Mouse (Mus musculus): ENCODE results near the gene Csnk1g2. TPM values are rescaled to one million over a fixed set of nuclear protein-coding genes. Genes with fewer than 3 reads are reported as not detected.
"Not testable (repeated sequence)": the region's sequence is repeated elsewhere in the genome, so short reads cannot be mapped to it uniquely, and the experiment has no call there.

The Csnk1g2 gene
- polyA plus RNA-seq, 1 experiment from 2014 or later = 117 TPM

DNA sequence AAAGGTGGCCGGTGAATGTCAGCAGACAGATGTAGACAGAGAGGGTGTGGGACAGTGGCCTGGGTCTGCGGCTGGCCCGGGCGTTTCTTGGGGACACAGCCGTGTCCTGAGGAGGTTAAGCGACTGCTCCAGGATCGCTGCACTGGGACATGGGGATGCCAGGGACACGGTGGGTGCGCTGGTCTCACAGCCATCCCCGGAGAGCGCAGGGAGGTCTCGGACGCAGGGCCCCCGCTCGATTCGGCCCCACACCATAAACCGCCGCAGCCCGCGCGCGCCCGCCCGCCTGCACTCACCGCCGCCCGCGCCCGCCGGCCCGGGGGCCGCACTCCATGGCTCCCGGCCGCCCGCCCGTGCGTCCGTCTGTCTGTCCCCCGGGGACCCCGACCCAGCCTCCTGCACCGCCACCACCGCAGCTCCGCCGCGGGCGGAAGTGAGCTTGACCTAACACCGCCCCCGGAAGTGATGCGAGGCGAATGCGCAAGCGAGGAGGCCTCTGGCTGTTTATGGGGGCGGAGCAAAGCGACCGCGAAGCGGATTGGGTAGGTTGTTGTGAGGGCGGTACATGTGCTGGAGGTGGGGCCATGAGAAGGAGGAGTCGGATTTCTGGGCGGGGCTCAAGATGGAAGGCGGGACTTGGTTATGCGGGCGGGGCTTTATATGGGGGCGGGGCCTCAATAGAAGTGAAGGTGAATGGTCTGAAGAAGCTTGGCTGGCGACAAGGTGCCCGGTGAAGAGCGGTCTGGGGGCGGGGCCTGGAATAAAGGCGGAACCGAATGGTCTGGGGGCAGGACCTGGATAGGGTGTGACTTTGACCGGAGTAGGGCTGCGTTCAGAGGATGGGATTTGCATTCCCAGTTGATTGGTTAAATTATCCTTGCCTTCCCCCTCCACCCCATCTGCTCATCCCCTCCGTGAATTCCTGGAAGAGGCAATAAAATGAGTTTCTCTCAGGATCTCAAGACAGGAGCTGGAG is 32.5 kb upstream of the Csnk1g2 start, which contains the start of gene Abhd17a:
Gene Abhd17a, minus strand, starts transcription at position 463 of the 976 bp plus-strand sequence.
- Histone ChIP-seq H3K27ac (ENCODE audit: low read depth, low read length) (0 out of 2 replicates have a peak within 1 kb of the TSS, but pooled peaks have one; percentile 36), H3K4me2 (ENCODE audit: low read depth) (peak within 1 kb of the TSS; percentile 82), H3K9ac (ENCODE audit: low read length) (peak within 1 kb of the TSS; percentile 87), H3K27me3 (ENCODE audit: control insufficient read depth, insufficient read depth, low read length) (no peaks in the 10 kb centered on the region), H3K4me1 (ENCODE audit: control insufficient read depth, insufficient read depth, low read length) (peaks cover 14% of the 10 kb centered on the region), H3K9me3 (ENCODE audit: control insufficient read depth, low read length) (no peaks in the 10 kb centered on the region), H3K4me3 (ENCODE audit: low read depth, low read length) (peak within 1 kb of the TSS; percentile 83), H3K36me3 (ENCODE audit: control insufficient read depth, insufficient read depth, low read length) (peaks cover 2% of the 10 kb centered on the region)
- ATAC-seq (ENCODE audit: insufficient read depth, low FRiP score, low TSS enrichment) (peak; percentile 94), DNase-seq (ENCODE audit: low spot score) (peak; percentile 97)
- WGBS = under 1% methylated on average over 65 of the region's 73 CpGs

DNA sequence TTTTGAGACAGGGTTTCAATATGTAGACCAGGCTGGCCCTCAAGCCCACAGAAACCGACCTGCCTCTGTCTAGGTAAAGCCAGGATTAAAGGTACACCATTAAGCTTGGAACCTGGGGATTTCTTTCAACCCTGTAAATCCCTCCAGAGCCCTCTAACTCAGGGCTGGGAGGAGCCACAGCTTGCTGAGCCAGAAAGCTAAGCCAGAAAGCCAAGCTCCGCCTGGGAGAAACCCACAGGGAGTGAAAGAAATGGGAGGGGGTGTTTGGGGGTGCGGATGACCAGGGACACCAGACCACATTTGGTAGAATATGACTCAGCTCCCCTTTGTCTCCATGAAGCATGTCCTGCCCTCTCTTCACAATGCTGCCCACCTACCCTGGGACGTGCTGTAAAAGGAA is 26.3 kb upstream of the Csnk1g2 start:
- H3K9ac ChIP-seq (ENCODE audit: low read length) = no peak overlapping the region
- H3K4me1 ChIP-seq (ENCODE audit: control insufficient read depth, insufficient read depth, low read length) = no peaks in the 10 kb centered on the region
- ATAC-seq (ENCODE audit: insufficient read depth, low FRiP score, low TSS enrichment) (no peak), DNase-seq (ENCODE audit: low spot score) (no peak)
- no peak overlapping the region for H3K4me2 ChIP-seq (ENCODE audit: low read depth)
- 55% methylated on average over 4 of the region's 4 CpGs for WGBS
- H3K4me3 ChIP-seq (ENCODE audit: low read depth, low read length) = no peak overlapping the region
- no peaks in the 10 kb centered on the region for H3K36me3 ChIP-seq (ENCODE audit: control insufficient read depth, insufficient read depth, low read length)
- no peaks in the 10 kb centered on the region for H3K27me3 ChIP-seq (ENCODE audit: control insufficient read depth, insufficient read depth, low read length)
- no peak overlapping the region for H3K27ac ChIP-seq (ENCODE audit: low read depth, low read length)
- H3K9me3 ChIP-seq (ENCODE audit: control insufficient read depth, low read length) = no peaks in the 10 kb centered on the region

DNA sequence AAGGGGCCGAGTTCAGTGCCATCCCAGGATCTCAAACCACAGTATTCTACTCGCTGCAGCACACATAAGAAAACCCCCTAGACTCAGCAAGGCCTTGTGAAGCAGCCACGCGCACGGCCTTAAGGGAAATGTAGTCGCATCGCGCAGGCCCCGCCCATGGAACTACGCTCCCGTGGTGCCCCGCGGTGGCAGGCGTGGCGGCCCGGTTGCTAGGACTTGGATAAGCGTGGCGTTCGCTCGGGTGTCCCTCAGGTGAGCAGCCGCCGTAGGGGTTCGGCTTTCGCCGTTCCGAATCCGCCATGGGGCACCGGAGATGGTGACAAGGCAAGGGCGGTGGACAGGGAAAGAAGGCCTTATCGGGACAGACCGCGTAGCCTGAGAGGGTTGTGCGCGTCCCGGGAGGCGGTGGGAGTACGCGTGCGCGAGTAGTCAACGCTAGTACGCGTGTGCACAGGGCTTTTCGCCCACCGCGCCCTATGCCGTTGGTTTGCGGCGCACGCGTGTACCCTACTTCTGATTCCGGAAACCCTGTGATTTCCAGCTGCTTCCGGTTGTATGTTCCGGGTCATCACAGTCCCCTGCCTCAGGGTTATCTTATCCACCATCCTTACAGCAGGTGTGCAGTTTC is 19.8 kb upstream of the Csnk1g2 start, which contains the start of the genes Scamp4 and Adat3:
Gene Scamp4, plus strand, starts transcription at position 175 of the 628 bp plus-strand sequence.
Gene Adat3, plus strand, starts transcription at position 183 of the 628 bp plus-strand sequence.
- peak within 1 kb of the TSS; percentile 78 for H3K27ac ChIP-seq (ENCODE audit: low read depth, low read length)
- peaks cover 9% of the 10 kb centered on the region for H3K36me3 ChIP-seq (ENCODE audit: control insufficient read depth, insufficient read depth, low read length)
- H3K9ac ChIP-seq (ENCODE audit: low read length) = peak within 1 kb of the TSS; percentile 70
- H3K4me3 ChIP-seq (ENCODE audit: low read depth, low read length) = peak within 1 kb of the TSS; percentile 56
- no peaks in the 10 kb centered on the region for H3K27me3 ChIP-seq (ENCODE audit: control insufficient read depth, insufficient read depth, low read length)
- H3K4me1 ChIP-seq (ENCODE audit: control insufficient read depth, insufficient read depth, low read length) = peaks cover 8% of the 10 kb centered on the region
- no peaks in the 10 kb centered on the region for H3K9me3 ChIP-seq (ENCODE audit: control insufficient read depth, low read length)
- WGBS = under 1% methylated on average over 54 of the region's 54 CpGs
- peak; percentile 96 for DNase-seq (ENCODE audit: low spot score)
- ATAC-seq (ENCODE audit: insufficient read depth, low FRiP score, low TSS enrichment) = peak; percentile 94
- peak within 1 kb of the TSS; percentile 97 for H3K4me2 ChIP-seq (ENCODE audit: low read depth)

DNA sequence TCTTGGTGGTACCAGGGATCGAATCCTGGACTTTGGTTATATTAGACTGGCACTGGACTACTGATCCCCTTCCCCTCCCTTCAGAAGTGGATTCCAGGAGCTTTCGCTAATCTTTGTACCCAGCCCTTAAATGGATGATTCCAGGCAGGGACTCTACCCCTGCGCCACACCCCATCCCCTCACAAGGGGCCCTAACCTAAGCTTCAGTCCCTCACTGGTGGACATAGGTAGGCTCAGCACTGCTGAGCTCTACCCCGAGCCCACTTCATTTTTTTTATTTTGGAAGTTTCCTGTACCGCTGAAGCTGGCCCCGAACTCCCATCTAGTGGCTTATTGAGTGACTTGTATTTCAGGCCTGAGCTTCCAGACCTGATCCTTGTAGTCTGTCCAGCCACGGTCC is 19.3 kb upstream of the Csnk1g2 start:
- no peaks in the 10 kb centered on the region for H3K9me3 ChIP-seq (ENCODE audit: control insufficient read depth, low read length)
- DNase-seq (ENCODE audit: low spot score) (no peak), ATAC-seq (ENCODE audit: insufficient read depth, low FRiP score, low TSS enrichment) (no peak)
- no peaks in the 10 kb centered on the region for H3K27me3 ChIP-seq (ENCODE audit: control insufficient read depth, insufficient read depth, low read length)
- 41% methylated on average over 7 of the region's 7 CpGs for WGBS
- H3K9ac ChIP-seq (ENCODE audit: low read length) = peak overlapping the region; percentile 70
- peaks cover 8% of the 10 kb centered on the region for H3K4me1 ChIP-seq (ENCODE audit: control insufficient read depth, insufficient read depth, low read length)
- peak overlapping the region; percentile 97 for H3K4me2 ChIP-seq (ENCODE audit: low read depth)
- peaks cover 9% of the 10 kb centered on the region for H3K36me3 ChIP-seq (ENCODE audit: control insufficient read depth, insufficient read depth, low read length)
- H3K27ac ChIP-seq (ENCODE audit: low read depth, low read length) = peak overlapping the region; percentile 78
- H3K4me3 ChIP-seq (ENCODE audit: low read depth, low read length) = peak overlapping the region; percentile 56

- H3K9ac ChIP-seq (ENCODE audit: low read length) = no peak overlapping the region
These were observed 18.6 kb upstream of the Csnk1g2 start for GRCm38 (mm10) chr10:80604001-80604509.

GRCm38 (mm10) chr10:80604988-80605387 is 17.6 kb upstream of the Csnk1g2 start:
- 97% methylated on average over 2 of the region's 2 CpGs for WGBS
- DNase-seq (ENCODE audit: low spot score) (no peak), ATAC-seq (ENCODE audit: insufficient read depth, low FRiP score, low TSS enrichment) (no peak)
- no peaks in the 10 kb centered on the region for H3K27me3 ChIP-seq (ENCODE audit: control insufficient read depth, insufficient read depth, low read length)
- H3K36me3 ChIP-seq (ENCODE audit: control insufficient read depth, insufficient read depth, low read length) = peaks cover 9% of the 10 kb centered on the region
- peaks cover 8% of the 10 kb centered on the region for H3K4me1 ChIP-seq (ENCODE audit: control insufficient read depth, insufficient read depth, low read length)
- H3K4me3 ChIP-seq (ENCODE audit: low read depth, low read length) = no peak overlapping the region
- no peaks in the 10 kb centered on the region for H3K9me3 ChIP-seq (ENCODE audit: control insufficient read depth, low read length)
- no peak overlapping the region for H3K4me2 ChIP-seq (ENCODE audit: low read depth)
- no peak overlapping the region for H3K9ac ChIP-seq (ENCODE audit: low read length)
- no peak overlapping the region for H3K27ac ChIP-seq (ENCODE audit: low read depth, low read length)

More at GRCm38 (mm10) chr10:80604001-80604509, 18.6 kb upstream of the Csnk1g2 start:
- no peak for DNase-seq (ENCODE audit: low spot score)
- H3K4me3 ChIP-seq (ENCODE audit: low read depth, low read length) = no peak overlapping the region; the same call in 1 of the 2 replicates
- peak overlapping the region; percentile 97 for H3K4me2 ChIP-seq (ENCODE audit: low read depth)
- WGBS = 87% methylated on average over 7 of the region's 7 CpGs
- H3K27ac ChIP-seq (ENCODE audit: low read depth, low read length) = peak overlapping the region; percentile 78; the same call in 1 of the 2 replicates
- H3K27me3 ChIP-seq (ENCODE audit: control insufficient read depth, insufficient read depth, low read length) = no peaks in the 10 kb centered on the region
- no peak for ATAC-seq (ENCODE audit: insufficient read depth, low FRiP score, low TSS enrichment)
- peaks cover 9% of the 10 kb centered on the region for H3K36me3 ChIP-seq (ENCODE audit: control insufficient read depth, insufficient read depth, low read length)
- H3K4me1 ChIP-seq (ENCODE audit: control insufficient read depth, insufficient read depth, low read length) = peaks cover 8% of the 10 kb centered on the region
- H3K9me3 ChIP-seq (ENCODE audit: control insufficient read depth, low read length) = no peaks in the 10 kb centered on the region

DNA sequence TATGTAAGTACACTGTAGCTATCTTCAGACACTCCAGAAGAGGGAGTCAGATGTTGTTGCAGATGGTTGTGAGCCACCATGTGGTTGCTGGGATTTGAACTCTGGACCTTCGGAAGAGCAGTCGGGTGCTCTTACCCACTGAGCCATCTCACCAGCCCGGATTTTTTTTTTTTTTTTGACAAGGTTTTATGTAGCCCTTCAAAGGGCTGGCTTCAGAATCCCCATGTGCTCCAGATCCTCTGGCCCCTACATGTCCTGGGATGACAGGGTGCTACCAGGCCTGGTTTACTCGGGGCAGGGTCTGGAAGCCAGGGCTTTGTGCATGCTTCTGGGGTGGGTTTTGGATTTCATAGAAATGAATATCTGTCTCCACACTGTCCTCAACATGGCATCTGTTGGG is 16.9 kb upstream of the Csnk1g2 start, which contains the start of gene Gm49322:
Gene Gm49322, plus strand, starts transcription at position 301 of the 400 bp plus-strand sequence.
- 84% methylated on average over 4 of the region's 4 CpGs for WGBS
- not testable (repeated sequence) for H3K9me3 ChIP-seq (ENCODE audit: control insufficient read depth, low read length); DNase-seq (ENCODE audit: low spot score); H3K4me2 ChIP-seq (ENCODE audit: low read depth); H3K4me1 ChIP-seq (ENCODE audit: control insufficient read depth, insufficient read depth, low read length); H3K9ac ChIP-seq (ENCODE audit: low read length); H3K36me3 ChIP-seq (ENCODE audit: control insufficient read depth, insufficient read depth, low read length); ATAC-seq (ENCODE audit: insufficient read depth, low FRiP score, low TSS enrichment); H3K27ac ChIP-seq (ENCODE audit: low read depth, low read length); H3K4me3 ChIP-seq (ENCODE audit: low read depth, low read length); H3K27me3 ChIP-seq (ENCODE audit: control insufficient read depth, insufficient read depth, low read length)

DNA sequence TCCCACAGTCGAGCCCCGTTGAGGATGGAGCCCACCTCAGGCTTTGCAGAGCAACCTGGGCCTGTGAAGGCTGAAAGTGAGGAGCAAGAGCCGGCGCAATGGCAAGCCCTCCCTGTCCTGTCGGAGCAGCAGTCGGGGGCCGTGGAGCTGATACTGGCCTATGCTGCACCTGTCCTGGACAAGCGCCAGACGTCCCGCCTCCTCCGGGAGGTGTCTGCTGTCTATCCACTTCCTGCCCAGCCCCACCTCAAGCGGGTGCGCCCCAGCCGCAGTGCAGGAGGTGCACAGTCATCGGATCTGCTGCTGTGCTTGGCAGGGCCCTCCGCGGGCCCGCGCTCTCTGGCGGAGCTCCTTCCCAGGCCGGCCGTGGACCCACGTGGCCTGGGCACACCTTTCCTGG is 16.3 kb upstream of the Csnk1g2 start:
- H3K27me3 ChIP-seq (ENCODE audit: control insufficient read depth, insufficient read depth, low read length) = no peaks in the 10 kb centered on the region
- H3K4me2 ChIP-seq (ENCODE audit: low read depth) = no peak overlapping the region
- no peak for ATAC-seq (ENCODE audit: insufficient read depth, low FRiP score, low TSS enrichment)
- H3K9ac ChIP-seq (ENCODE audit: low read length) = no peak overlapping the region
- no peaks in the 10 kb centered on the region for H3K9me3 ChIP-seq (ENCODE audit: control insufficient read depth, low read length)
- H3K27ac ChIP-seq (ENCODE audit: low read depth, low read length) = no peak overlapping the region
- H3K4me1 ChIP-seq (ENCODE audit: control insufficient read depth, insufficient read depth, low read length) = peaks cover 8% of the 10 kb centered on the region
- DNase-seq (ENCODE audit: low spot score) = no peak
- no peak overlapping the region for H3K4me3 ChIP-seq (ENCODE audit: low read depth, low read length)
- peaks cover 9% of the 10 kb centered on the region for H3K36me3 ChIP-seq (ENCODE audit: control insufficient read depth, insufficient read depth, low read length)
- 94% methylated on average over 23 of the region's 23 CpGs for WGBS
